Comparison of ENCODE assay signal across 8 mouse cellular contexts in genomic region chrX:73786364-73787224, GRCm38 (mm10). TPM values are rescaled to one million over a fixed set of nuclear protein-coding genes. Genes with fewer than 3 reads are reported as not detected.
DNase-seq lines count a peak whose midpoint lies in the region; ATAC-seq and TF ChIP-seq lines count a peak whose summit lies in the region.

Gene Idh3g, minus strand, starts transcription at chrX:73786897.
Gene Ssr4, plus strand, starts transcription at chrX:73787028.

- in situ Hi-C loops in ES-E14 (cut with MboI; ENCODE audit: low sequenced_read_pairs in 2 of 2, unreplicated experiment in 2 of 2): no loop called here

- peak; percentile 88 for DNase-seq in ES-E14 (ENCODE audit: low read depth, low spot score)
- peak; percentile 96 for DNase-seq in cerebellum, adult 11-12 months
- peak; percentile 90 for DNase-seq in heart, postnatal 25 days (ENCODE audit: low spot score)
- peak; percentile 92 to 94 for DNase-seq in layer of hippocampus, adult 18-20 months (ENCODE audit: low spot score in 2 of 2)
- peak; percentile 91 for DNase-seq in lung, adult 2 months
- DNase-seq in thymus, adult 18-20 months: peak; percentile 87 to 93

- TF ChIP-seq CTCF in lung, adult 2 months (IDR thresholded peaks at IDR 0.05; ENCODE audit: insufficient read depth, low read length): no peak

- peak within 1 kb of the TSS; percentile 97 for H3K9ac ChIP-seq in ES-E14 (ENCODE audit: insufficient read depth, low read depth, low read length, poor library complexity, severe bottlenecking)
- peak within 1 kb of the TSS; percentile 67 for H3K9ac ChIP-seq in forebrain, embryonic 15.5 days (replicated peaks)

- H3K27ac ChIP-seq in ES-E14 (ENCODE audit: insufficient read depth, low read depth, low read length, poor library complexity, severe bottlenecking): peak within 1 kb of the TSS; percentile 95
- peak within 1 kb of the TSS; percentile 91 for H3K27ac ChIP-seq in forebrain, embryonic 15.5 days (replicated peaks)

- peak; percentile 97 for ATAC-seq in forebrain, embryonic 15.5 days (replicated peaks)
- peak; percentile 96 for ATAC-seq in neutrophil, adult 5-6 weeks (ENCODE audit: extremely low read depth, insufficient number of reproducible peaks, low FRiP score, poor library complexity, severe bottlenecking)

- H3K27me3 ChIP-seq in forebrain, embryonic 15.5 days: no peaks in the 10 kb centered on the region

- peaks cover 2 to 3% of the 10 kb centered on the region in 2 experiments; a peak in 2 of 4 replicates for H3K4me1 ChIP-seq in ES-E14 (ENCODE audit: control insufficient read depth in 2 of 2, insufficient read depth in 2 of 2, low read length in 2 of 2, poor library complexity in 1 of 2)
- H3K4me1 ChIP-seq in forebrain, embryonic 15.5 days: peaks cover 31% of the 10 kb centered on the region
- H3K4me1 ChIP-seq in lung, adult 2 months (ENCODE audit: control insufficient read depth, insufficient read depth, low read length): no peaks in the 10 kb centered on the region; the same call in 1 of the 2 replicates

- TF ChIP-seq POLR2A in lung, adult 2 months (IDR thresholded peaks at IDR 0.05; ENCODE audit: borderline replicate concordance, extremely low read depth, low read depth, low read length): peak; percentile 83; the same call in 1 of the 2 replicates

- peak within 1 kb of the TSS; percentile 50 for H3K4me2 ChIP-seq in forebrain, embryonic 15.5 days (replicated peaks)

- peaks cover 25% of the 10 kb centered on the region for H3K36me3 ChIP-seq in ES-E14 (ENCODE audit: control insufficient read depth, insufficient read depth, low read length, poor library complexity, severe bottlenecking)
- H3K36me3 ChIP-seq in forebrain, embryonic 15.5 days: peaks cover 7% of the 10 kb centered on the region; the same call in 1 of the 2 replicates

- WGBS in forebrain, embryonic 15.5 days: 21% methylated on average over 52 of the region's 52 CpGs
- 28% methylated on average over 52 of the region's 52 CpGs for WGBS in lung, adult 2 months

- H3K4me3 ChIP-seq in ES-E14 (ENCODE audit: insufficient read depth in 1 of 2, low read depth in 1 of 2, low read length in 2 of 2, poor library complexity in 1 of 2, severe bottlenecking in 1 of 2): peak within 1 kb of the TSS; percentile 89 to 92
- peak within 1 kb of the TSS; percentile 65 for H3K4me3 ChIP-seq in forebrain, embryonic 15.5 days
- peak within 1 kb of the TSS; percentile 98 for H3K4me3 ChIP-seq in lung, adult 2 months (replicated peaks; ENCODE audit: extremely low read depth, low read depth, low read length)

- intact Hi-C loops in heart, postnatal 25 days (cut with DNase I): loop anchor here (5.0 kb wide), 1 partner anchor 69 kb away; the partner anchor contains the start of genes Abcd1 and Bcap31

- no peaks in the 10 kb centered on the region for H3K9me3 ChIP-seq in ES-E14 (ENCODE audit: control insufficient read depth, insufficient read depth, low read depth, low read length)
- H3K9me3 ChIP-seq in forebrain, embryonic 15.5 days: no peaks in the 10 kb centered on the region

TF ChIP-seq in ES-E14, 5 proteins besides CTCF, POLR2A, EP300 and RAD21:
- TF ChIP-seq CHD2 (IDR thresholded peaks at IDR 0.05; ENCODE audit: low read depth, low read length) (peak; percentile 97), ZC3H11A (IDR thresholded peaks at IDR 0.05; ENCODE audit: borderline replicate concordance, low read depth, low read length) (no peak), HCFC1 (IDR thresholded peaks at IDR 0.05; ENCODE audit: borderline replicate concordance, insufficient read depth, low read length) (peak; percentile 69; the same call in 1 of the 2 replicates), MAFK (IDR thresholded peaks at IDR 0.05; ENCODE audit: insufficient read depth, low read depth, low read length) (no peak), ZNF384 (IDR thresholded peaks at IDR 0.05; ENCODE audit: low read depth, low read length) (no peak)

RNA-seq across cellular contexts. Expression of gene Idh3g, which starts in this region (rescaled TPM):
- 169 and 194 TPM in 2 replicates for total RNA-seq in ES-E14 (2012; rRNA removed)
- polyA plus RNA-seq in forebrain, embryonic 15.5 days (2015; fragmentation: Nextera tagmentation; extraction: Ambion mirVana): 224 and 230 TPM in 2 replicates
- 100 to 1,000 TPM; 607 to 615 TPM for total RNA-seq in heart, postnatal 25 days (2021)
- 100 to 1,000 TPM; 194 to 204 TPM for total RNA-seq in layer of hippocampus, adult 18-20 months (2021)
- polyA plus RNA-seq in lung, adult 2 months (2012; rRNA removed): 144 and 247 TPM in 2 replicates
- 138 and 153 TPM in 2 replicates for total RNA-seq in neutrophil, adult 5-6 weeks (2017)

RNA-seq across cellular contexts. Expression of gene Ssr4, which starts in this region (rescaled TPM):
- 290 and 294 TPM in 2 replicates for total RNA-seq in ES-E14 (2012; rRNA removed)
- 126 and 133 TPM in 2 replicates for polyA plus RNA-seq in forebrain, embryonic 15.5 days (2015; fragmentation: Nextera tagmentation; extraction: Ambion mirVana)
- total RNA-seq in heart, postnatal 25 days (2021): 10 to 100 TPM; 83.8 to 87.4 TPM
- 10 to 100 TPM; 87.4 to 87.6 TPM for total RNA-seq in layer of hippocampus, adult 18-20 months (2021)
- 153 and 171 TPM in 2 replicates for polyA plus RNA-seq in lung, adult 2 months (2012; rRNA removed)
- total RNA-seq in neutrophil, adult 5-6 weeks (2017): 73.1 and 84.8 TPM in 2 replicates

Comparison
In these comparisons a context has a peak if more than half of its experiments do, and no peak if none do; other contexts are left out.
1. Peak in every context shown above with its lines: DNase-seq, ATAC-seq, H3K4me3 ChIP-seq and H3K27ac ChIP-seq.